Mouse (Mus musculus): Measurements from ENCODE around the gene Tomm40.
"Not testable (repeated sequence)": the region's sequence is repeated elsewhere in the genome, so short reads cannot be mapped to it uniquely, and the experiment has no call there.

The Tomm40 gene

DNA sequence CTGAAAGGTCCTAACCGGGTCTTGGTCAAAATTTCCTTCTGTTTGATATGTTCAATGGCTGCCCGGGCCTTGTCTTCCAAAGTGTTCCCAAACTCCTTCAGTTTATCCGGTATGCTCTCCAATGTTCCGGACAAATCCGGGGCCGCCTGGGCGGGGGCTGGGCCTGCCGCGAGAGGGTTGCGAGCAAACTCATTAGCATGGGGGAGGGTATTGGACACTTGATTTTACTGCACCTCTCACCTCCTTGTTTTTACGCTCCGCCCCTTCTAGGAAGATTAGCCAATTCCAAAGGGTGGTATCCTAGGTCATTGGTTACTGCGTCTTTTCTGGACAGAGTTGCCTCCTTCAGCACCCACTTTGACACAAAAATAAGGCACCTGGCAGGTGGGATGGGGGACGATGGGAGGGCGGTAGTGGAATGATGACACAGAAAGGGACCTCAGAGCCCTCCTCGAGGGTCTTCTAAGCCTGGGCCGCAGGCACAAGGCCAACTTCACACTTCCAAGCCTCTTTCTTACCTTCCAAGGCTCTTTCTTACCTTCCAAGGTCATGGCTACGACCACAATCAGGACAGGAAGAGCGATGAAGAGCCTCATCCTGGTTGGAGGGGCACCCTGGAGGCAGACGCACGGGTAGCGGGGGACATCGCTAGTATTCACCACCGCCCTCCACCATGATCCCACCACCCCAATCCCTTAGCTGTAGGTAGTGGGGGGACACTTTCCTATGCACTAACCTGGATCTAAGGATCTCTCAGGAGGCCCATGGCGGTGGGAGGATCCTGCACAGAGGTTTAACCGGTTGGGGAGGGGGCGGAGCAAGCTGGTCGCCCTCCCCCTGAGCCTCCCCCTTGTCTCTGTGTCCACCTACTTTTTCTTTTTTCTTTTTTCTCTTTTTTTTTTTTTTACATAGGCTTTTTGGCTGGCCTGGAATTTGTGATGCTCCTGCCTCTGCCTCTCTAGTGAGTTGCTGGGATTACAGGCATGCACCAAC is 23.1 kb downstream of the Tomm40 start, which contains the start of gene Apoc1:
Apoc1 (minus strand) TSS at position 788 of the 993 bp plus-strand sequence.
- in situ Hi-C loops (cut with MboI; ENCODE audit: unreplicated experiment in 2 of 2) = no loop called here

GRCm38 (mm10) chr7:19691434-19691833 is 23.8 kb downstream of the Tomm40 start:
- in situ Hi-C loops (cut with MboI; ENCODE audit: unreplicated experiment in 2 of 2) = no loop called here

GRCm38 (mm10) chr7:19690845-19691244 is 24.4 kb downstream of the Tomm40 start:
- in situ Hi-C loops (cut with MboI; ENCODE audit: unreplicated experiment in 2 of 2) = no loop called here

DNA sequence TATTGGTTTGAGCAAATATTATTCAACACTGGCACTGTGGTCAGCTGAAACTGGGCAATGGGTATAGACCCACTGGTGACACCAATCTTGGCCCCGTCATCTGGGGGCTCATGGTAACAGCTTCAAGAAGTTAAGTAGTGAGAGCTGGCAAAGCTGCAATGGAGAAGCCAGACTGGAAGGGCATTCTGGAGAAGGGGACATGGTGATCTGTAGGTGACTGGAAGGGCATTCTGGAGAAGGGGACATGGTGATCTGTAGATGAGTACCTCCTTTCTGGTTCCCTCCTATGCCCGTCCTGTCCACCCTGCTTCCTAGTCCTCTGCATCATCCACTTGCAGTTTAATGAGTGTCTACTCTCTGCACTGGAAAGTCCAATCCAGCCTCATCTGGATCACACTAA is 26.6 kb downstream of the Tomm40 start:
- in situ Hi-C loops (cut with MboI; ENCODE audit: unreplicated experiment in 2 of 2) = no loop called here

- in situ Hi-C loops (cut with MboI; ENCODE audit: unreplicated experiment in 2 of 2) = no loop called here
These were observed 27.1 kb downstream of the Tomm40 start for GRCm38 (mm10) chr7:19688101-19688500.

GRCm38 (mm10) chr7:19686927-19687583 is 28.2 kb downstream of the Tomm40 start:
- in situ Hi-C loops (cut with MboI; ENCODE audit: unreplicated experiment in 2 of 2) = not testable (repeated sequence)

GRCm38 (mm10) chr7:19686521-19686920 is 28.7 kb downstream of the Tomm40 start:
- in situ Hi-C loops (cut with MboI; ENCODE audit: unreplicated experiment in 2 of 2) = no loop called here

DNA sequence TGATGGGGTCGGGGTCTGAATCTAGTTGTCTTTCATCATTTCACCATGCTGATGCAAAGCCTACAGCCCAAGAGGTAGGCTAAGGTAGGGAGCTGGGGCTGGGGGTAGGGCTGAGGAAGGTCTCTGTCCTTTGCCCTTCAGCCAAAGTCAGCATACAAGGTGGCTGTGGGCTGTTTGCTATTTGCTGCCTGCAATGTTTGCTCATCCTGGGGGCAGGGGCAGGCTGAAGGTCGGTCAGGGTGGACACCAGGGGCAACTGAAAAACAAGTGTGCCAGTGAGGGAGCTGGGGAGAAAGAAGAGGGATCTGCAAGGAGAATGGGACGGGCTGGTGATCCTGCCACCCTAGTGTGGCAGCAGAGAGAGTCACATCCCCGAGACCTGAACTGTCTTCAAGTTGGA is 29.9 kb downstream of the Tomm40 start:
- in situ Hi-C loops (cut with MboI; ENCODE audit: unreplicated experiment in 2 of 2) = no loop called here

DNA sequence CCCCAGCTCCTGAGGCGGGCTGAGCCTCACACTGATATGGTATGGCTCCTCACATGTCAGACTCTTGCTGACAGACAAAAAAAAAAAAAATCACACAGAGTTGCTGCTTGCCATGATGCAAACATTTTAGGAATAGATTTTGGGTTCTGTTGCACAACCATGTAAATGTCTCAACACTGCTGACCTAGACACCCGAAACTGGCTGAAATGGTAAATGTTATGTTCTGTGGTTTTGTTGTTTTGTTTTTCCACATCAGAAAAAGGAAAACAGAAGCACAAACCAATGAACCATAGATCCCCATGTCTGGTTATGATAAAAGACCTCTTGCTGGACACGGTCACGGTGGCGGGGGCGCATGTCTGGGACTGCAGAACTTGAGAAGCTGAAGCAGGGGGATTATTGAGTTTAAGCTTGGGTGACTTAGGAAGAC is 31.5 kb downstream of the Tomm40 start:
- in situ Hi-C loops (cut with MboI; ENCODE audit: unreplicated experiment in 2 of 2) = no loop called here

GRCm38 (mm10) chr7:19682979-19683378 is 32.3 kb downstream of the Tomm40 start:
- in situ Hi-C loops (cut with MboI; ENCODE audit: unreplicated experiment in 2 of 2) = no loop called here

- in situ Hi-C loops (cut with MboI; ENCODE audit: unreplicated experiment in 2 of 2) = no loop called here
These were observed 34.0 kb downstream of the Tomm40 start, which contains the start of the genes Gm44805 and Apoc4 for GRCm38 (mm10) chr7:19681202-19681694. Gm44805 (minus strand) TSS chr7:19681423. Apoc4 (minus strand) TSS chr7:19681479.

- in situ Hi-C loops (cut with MboI; ENCODE audit: unreplicated experiment in 2 of 2) = no loop called here
These were observed 34.5 kb downstream of the Tomm40 start for GRCm38 (mm10) chr7:19680702-19681101.

DNA sequence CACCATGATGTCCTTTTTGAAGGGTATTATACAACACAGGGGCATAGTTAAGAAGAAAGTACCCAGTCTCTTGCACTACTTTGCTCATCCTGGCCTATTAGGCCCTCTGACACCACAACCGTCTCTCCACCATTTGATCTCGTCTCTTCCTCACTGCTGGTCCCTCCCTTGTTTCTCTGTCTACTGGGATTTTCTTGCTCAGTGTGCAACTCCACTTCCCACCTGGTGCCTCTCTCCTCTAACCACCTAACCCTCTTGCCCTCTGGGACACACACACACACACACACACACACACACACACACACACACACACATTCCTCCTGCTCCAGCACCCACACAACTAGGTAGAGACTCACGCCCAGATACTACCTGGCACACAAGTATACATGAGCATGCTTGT is 36.3 kb downstream of the Tomm40 start:
- in situ Hi-C loops (cut with MboI; ENCODE audit: unreplicated experiment in 2 of 2) = no loop called here

- in situ Hi-C loops (cut with MboI; ENCODE audit: unreplicated experiment in 2 of 2) = no loop called here
These were observed 37.4 kb downstream of the Tomm40 start, which contains the start of gene Apoc2 for GRCm38 (mm10) chr7:19677872-19678271. Apoc2 (minus strand) TSS chr7:19677941.

GRCm38 (mm10) chr7:19676662-19677061 is 38.6 kb downstream of the Tomm40 start:
- in situ Hi-C loops (cut with MboI; ENCODE audit: unreplicated experiment in 2 of 2) = no loop called here

- in situ Hi-C loops (cut with MboI; ENCODE audit: unreplicated experiment in 2 of 2) = no loop called here
These were observed 39.4 kb downstream of the Tomm40 start for GRCm38 (mm10) chr7:19675824-19676223.

- in situ Hi-C loops (cut with MboI; ENCODE audit: unreplicated experiment in 2 of 2) = no loop called here
These were observed 42.0 kb downstream of the Tomm40 start for GRCm38 (mm10) chr7:19673083-19673699.

DNA sequence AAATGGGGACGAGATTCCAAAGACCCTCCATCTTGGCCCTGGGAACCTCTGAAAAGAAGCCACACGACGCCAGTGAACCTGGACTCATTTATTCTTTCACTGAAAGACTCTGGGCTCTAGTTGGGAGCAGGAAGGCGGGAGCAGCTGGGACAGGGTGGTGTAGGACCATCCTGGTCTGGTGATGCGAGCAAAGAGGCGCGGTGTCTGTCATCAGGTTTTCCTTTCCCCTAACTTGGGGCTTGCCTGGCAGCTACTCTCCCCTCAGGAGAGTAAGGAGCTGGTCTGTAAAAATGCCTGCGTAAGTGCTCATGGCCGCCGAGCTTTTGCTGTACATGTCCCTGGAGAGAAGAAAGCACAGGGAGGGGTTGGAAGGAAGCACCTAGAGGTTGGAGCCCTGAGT is 43.7 kb downstream of the Tomm40 start:
- in situ Hi-C loops (cut with MboI; ENCODE audit: unreplicated experiment in 2 of 2) = no loop called here

GRCm38 (mm10) chr7:19668947-19669721 is 46.1 kb downstream of the Tomm40 start:
- in situ Hi-C loops (cut with MboI; ENCODE audit: unreplicated experiment in 2 of 2) = loop anchor here (5.0 to 10.0 kb wide), 6 partner anchors 33 to 203 kb away; partner anchors contain the start of gene Cblc (in 1 of the 2)

- in situ Hi-C loops (cut with MboI; ENCODE audit: unreplicated experiment in 2 of 2) = loop anchor here (5.0 to 10.0 kb wide), 6 partner anchors 35 to 205 kb away; partner anchors contain the start of gene Cblc (in 1 of the 2)
These were observed 47.8 kb downstream of the Tomm40 start for GRCm38 (mm10) chr7:19667434-19667833.

All from v-Abl transformed pro-B cells (cell line).